Mouse (Mus musculus) urinary bladder, postnatal 14 days (tissue): Measurements from ENCODE around the gene Jam2.
A peak's percentile ranks its signal among the peaks of the same experiment; 100 is the strongest.

Experiments used
- DNase-seq: peaks from one replicate; pipeline ENCODE4 v3.0.0; 2021; ENCODE audit warnings: low spot score

The Jam2 gene

GRCm38 (mm10) chr16:84774003-84774703, at the start of gene Jam2:
Jam2 (plus strand) TSS chr16:84774123.
- DNase-seq = peak; percentile 48

- no peak for DNase-seq
Measured at GRCm38 (mm10) chr16:84734806-84735165, 39.1 kb upstream of the Jam2 start.

- peak; percentile 96 for DNase-seq
Measured at GRCm38 (mm10) chr16:84735166-84736105, 38.5 kb upstream of the Jam2 start, which contains the start of gene Mrpl39. Mrpl39 (minus strand) TSS chr16:84735742.

GRCm38 (mm10) chr16:84737358-84737757, 36.6 kb upstream of the Jam2 start:
- DNase-seq = no peak

GRCm38 (mm10) chr16:84744703-84745490, 29.0 kb upstream of the Jam2 start:
- DNase-seq = no peak

GRCm38 (mm10) chr16:84745721-84746306, 28.1 kb upstream of the Jam2 start:
- DNase-seq = no peak

GRCm38 (mm10) chr16:84767956-84768355, 6.0 kb upstream of the Jam2 start:
- no peak for DNase-seq

- no peak for DNase-seq
Measured at GRCm38 (mm10) chr16:84769182-84769581, 4.7 kb upstream of the Jam2 start.

- no peak for DNase-seq
Measured at GRCm38 (mm10) chr16:84769619-84770464, 4.1 kb upstream of the Jam2 start.

GRCm38 (mm10) chr16:84770891-84771290, 3.0 kb upstream of the Jam2 start:
- no peak for DNase-seq

- DNase-seq = peak; percentile 48
Measured at GRCm38 (mm10) chr16:84771461-84771860, 2.5 kb upstream of the Jam2 start.

- no peak for DNase-seq
Measured at GRCm38 (mm10) chr16:84772496-84773267, 1.2 kb upstream of the Jam2 start.

GRCm38 (mm10) chr16:84773268-84773861, 558 bp upstream of the Jam2 start:
- DNase-seq = no peak

GRCm38 (mm10) chr16:84774761-84775231, 873 bp downstream of the Jam2 start:
- peak; percentile 4 for DNase-seq

- DNase-seq = no peak
Measured at GRCm38 (mm10) chr16:84775356-84775755, 1.4 kb downstream of the Jam2 start.

GRCm38 (mm10) chr16:84776089-84776784, 2.3 kb downstream of the Jam2 start:
- no peak for DNase-seq

- no peak for DNase-seq
Measured at GRCm38 (mm10) chr16:84778431-84778830, 4.5 kb downstream of the Jam2 start.

GRCm38 (mm10) chr16:84778861-84779630, 5.1 kb downstream of the Jam2 start:
- DNase-seq = no peak
